In genomic region chr4:102492911-102493310, GRCm38 (mm10) we compare ENCODE assay signal across 14 mouse cellular contexts.
DNase-seq lines count a peak whose midpoint lies in the region; ATAC-seq and TF ChIP-seq lines count a peak whose summit lies in the region.
"Had no signal": no experiment of that assay in that cellular context is flagged by ENCODE, and none has a peak within 500 bp of the region (broad histone marks: within the 10 kb centered on the region; RNA-seq: fewer than 3 reads in every experiment).

No protein-coding gene starts in this region.

- H3K36me3 ChIP-seq in hindbrain, embryonic 11.5 days (ENCODE audit: control insufficient read depth, insufficient read depth, low read length), result no peaks in the 10 kb centered on the region
- H3K36me3 ChIP-seq in hindbrain, embryonic 10.5 days, result no peaks in the 10 kb centered on the region
- no peaks in the 10 kb centered on the region for H3K36me3 ChIP-seq in forebrain, embryonic 13.5 days (ENCODE audit: poor library complexity, severe bottlenecking)
- no peaks in the 10 kb centered on the region for H3K36me3 ChIP-seq in hindbrain, embryonic 13.5 days
- no peaks in the 10 kb centered on the region for H3K36me3 ChIP-seq in midbrain, embryonic 16.5 days (ENCODE audit: control insufficient read depth, insufficient read depth, low read length)
- H3K36me3 ChIP-seq in kidney, adult 2 months (ENCODE audit: control insufficient read depth, insufficient read depth, low read length), result no peaks in the 10 kb centered on the region
- H3K36me3 ChIP-seq: embryonic facial prominence, embryonic 12.5 days; limb, embryonic 13.5 days had no signal

- no peaks in the 10 kb centered on the region for H3K9me3 ChIP-seq in hindbrain, embryonic 11.5 days (ENCODE audit: control insufficient read depth, low read length)
- no peaks in the 10 kb centered on the region for H3K9me3 ChIP-seq in hindbrain, embryonic 10.5 days
- H3K9me3 ChIP-seq in forebrain, embryonic 13.5 days (replicated peaks), result no peaks in the 10 kb centered on the region
- H3K9me3 ChIP-seq in hindbrain, embryonic 13.5 days, result no peaks in the 10 kb centered on the region
- H3K9me3 ChIP-seq in midbrain, embryonic 16.5 days (replicated peaks; ENCODE audit: control insufficient read depth, low read length, poor library complexity, severe bottlenecking), result no peaks in the 10 kb centered on the region
- H3K9me3 ChIP-seq: embryonic facial prominence, embryonic 12.5 days; limb, embryonic 13.5 days had no signal

- no peaks in the 10 kb centered on the region for H3K4me1 ChIP-seq in hindbrain, embryonic 11.5 days (replicated peaks; ENCODE audit: control insufficient read depth, insufficient read depth, low read length)
- H3K4me1 ChIP-seq in hindbrain, embryonic 10.5 days (replicated peaks), result peaks cover 6% of the 10 kb centered on the region
- peaks cover 10% of the 10 kb centered on the region for H3K4me1 ChIP-seq in forebrain, embryonic 13.5 days
- H3K4me1 ChIP-seq in hindbrain, embryonic 13.5 days (replicated peaks), result peaks cover 8% of the 10 kb centered on the region
- H3K4me1 ChIP-seq in midbrain, embryonic 16.5 days (ENCODE audit: control insufficient read depth, insufficient read depth, low read length), result peaks cover 3% of the 10 kb centered on the region; the same call in 1 of the 2 replicates
- H3K4me1 ChIP-seq in kidney, adult 2 months (ENCODE audit: control insufficient read depth, insufficient read depth, low read length), result no peaks in the 10 kb centered on the region; the same call in 1 of the 2 replicates

- no peaks in the 10 kb centered on the region for H3K27me3 ChIP-seq in hindbrain, embryonic 11.5 days (ENCODE audit: control insufficient read depth, insufficient read depth, low read length)
- H3K27me3 ChIP-seq in hindbrain, embryonic 10.5 days (ENCODE audit: insufficient read depth, poor library complexity, severe bottlenecking), result no peaks in the 10 kb centered on the region
- H3K27me3 ChIP-seq in forebrain, embryonic 13.5 days, result no peaks in the 10 kb centered on the region
- no peaks in the 10 kb centered on the region for H3K27me3 ChIP-seq in hindbrain, embryonic 13.5 days
- H3K27me3 ChIP-seq in midbrain, embryonic 16.5 days (ENCODE audit: control insufficient read depth, insufficient read depth, low read depth, low read length), result no peaks in the 10 kb centered on the region; the same call in 1 of the 2 replicates
- no peaks in the 10 kb centered on the region for H3K27me3 ChIP-seq in kidney, adult 2 months (replicated peaks; ENCODE audit: control insufficient read depth, insufficient read depth, low read length)
- H3K27me3 ChIP-seq: embryonic facial prominence, embryonic 12.5 days; Patski had no signal

- H3K4me2 ChIP-seq in hindbrain, embryonic 11.5 days (replicated peaks; ENCODE audit: low read depth, low read length), result no peak overlapping the region
- H3K4me2 ChIP-seq in forebrain, embryonic 13.5 days, result no peak overlapping the region
- H3K4me2 ChIP-seq in hindbrain, embryonic 13.5 days, result no peak overlapping the region
- H3K4me2 ChIP-seq in midbrain, embryonic 16.5 days (ENCODE audit: low read length), result no peak overlapping the region
- H3K4me2 ChIP-seq: embryonic facial prominence, embryonic 12.5 days; limb, embryonic 13.5 days had no signal

- no peak overlapping the region for H3K4me3 ChIP-seq in hindbrain, embryonic 11.5 days (ENCODE audit: low read depth, low read length)
- H3K4me3 ChIP-seq in hindbrain, embryonic 10.5 days, result no peak overlapping the region
- H3K4me3 ChIP-seq in forebrain, embryonic 13.5 days, result no peak overlapping the region
- H3K4me3 ChIP-seq in hindbrain, embryonic 13.5 days, result no peak overlapping the region
- no peak overlapping the region for H3K4me3 ChIP-seq in midbrain, embryonic 16.5 days (ENCODE audit: low read depth, low read length)
- no peak overlapping the region for H3K4me3 ChIP-seq in kidney, adult 2 months (ENCODE audit: insufficient read depth, low read depth, low read length)
- H3K4me3 ChIP-seq: embryonic facial prominence, embryonic 12.5 days; limb, embryonic 13.5 days had no signal

- TF ChIP-seq POLR2A in kidney, adult 2 months (IDR thresholded peaks at IDR 0.05; ENCODE audit: low read depth, low read length), result no peak

- H3K9ac ChIP-seq in hindbrain, embryonic 11.5 days (ENCODE audit: low read depth, low read length), result no peak overlapping the region
- H3K9ac ChIP-seq in forebrain, embryonic 13.5 days, result no peak overlapping the region
- H3K9ac ChIP-seq in hindbrain, embryonic 13.5 days, result 0 out of 2 replicates have a peak overlapping the region, but pooled peaks have one; percentile 2
- H3K9ac ChIP-seq in midbrain, embryonic 16.5 days (ENCODE audit: low read depth, low read length), result no peak overlapping the region
- H3K9ac ChIP-seq: embryonic facial prominence, embryonic 12.5 days; limb, embryonic 13.5 days had no signal

- no peak for DNase-seq in hindbrain, embryonic 11.5 days (ENCODE audit: low spot score)
- DNase-seq in hindbrain, embryonic 10.5 days (ENCODE audit: low spot score), result no peak
- DNase-seq in urinary bladder, adult 2 months (ENCODE audit: low spot score), result no peak
- no peak for DNase-seq in kidney, adult 2 months
- DNase-seq: heart, postnatal 4 days; kidney, postnatal 25 days; lung, postnatal 14 days had no signal

- TF ChIP-seq CTCF in kidney, adult 2 months (conservative IDR thresholded peaks at IDR 0.05; ENCODE audit: insufficient read depth, insufficient read length, low read depth, low read length), result no peak

- no peak overlapping the region for H3K27ac ChIP-seq in hindbrain, embryonic 11.5 days (ENCODE audit: low read depth, low read length)
- H3K27ac ChIP-seq in hindbrain, embryonic 10.5 days, result no peak overlapping the region
- no peak overlapping the region for H3K27ac ChIP-seq in forebrain, embryonic 13.5 days
- no peak overlapping the region for H3K27ac ChIP-seq in hindbrain, embryonic 13.5 days
- H3K27ac ChIP-seq in midbrain, embryonic 16.5 days (ENCODE audit: low read length), result no peak overlapping the region
- no peak overlapping the region for H3K27ac ChIP-seq in kidney, adult 2 months (ENCODE audit: insufficient read depth, low read depth, low read length)
- H3K27ac ChIP-seq: embryonic facial prominence, embryonic 12.5 days; limb, embryonic 13.5 days had no signal

- 61% methylated on average over 5 of the region's 5 CpGs for WGBS in hindbrain, embryonic 11.5 days
- WGBS in hindbrain, embryonic 10.5 days, result 67% methylated on average over 5 of the region's 5 CpGs
- 15% methylated on average over 5 of the region's 5 CpGs for WGBS in forebrain, embryonic 13.5 days
- WGBS in hindbrain, embryonic 13.5 days, result 42% methylated on average over 5 of the region's 5 CpGs
- 47% methylated on average over 5 of the region's 5 CpGs for WGBS in midbrain, embryonic 16.5 days
- 96% methylated on average over 5 of the region's 5 CpGs for WGBS in kidney, adult 2 months

- peak; percentile 48; the same call in 1 of the 2 replicates for ATAC-seq in hindbrain, embryonic 11.5 days (ENCODE audit: low FRiP score)
- peak; percentile 49; the same call in 1 of the 2 replicates for ATAC-seq in forebrain, embryonic 13.5 days
- ATAC-seq in hindbrain, embryonic 13.5 days (ENCODE audit: low FRiP score), result peak; percentile 59
- ATAC-seq in midbrain, embryonic 16.5 days, result peak; percentile 22; the same call in 1 of the 2 replicates
- ATAC-seq: intestine, postnatal 0 days; Patski had no signal
